Mouse (Mus musculus) gastrocnemius, postnatal 36 days (tissue): Measurements from ENCODE around the gene Adgrg7. TPM values are rescaled to one million over a fixed set of nuclear protein-coding genes. Genes with fewer than 3 reads are reported as not detected.

ENCODE experiments used
- DNase-seq, 2 experiments: peaks; one replicate each; pipeline ENCODE4 v3.0.0; 2022
- intact Hi-C: fragments of 180-260 bp; cut with DNase I; formaldehyde crosslinking; loops from one replicate; pipeline ENCODE4 v1.15.1; 2025
- long read RNA-seq, 2 experiments: library from polyadenylated mRNA; stranded (forward); transcript quantifications; one replicate each; pipeline ENCODE4 v2.0.0; 2021
- total RNA-seq, 2 experiments: library from RNA; stranded (reverse); gene quantifications; 2 replicates each; pipeline ENCODE4 v1.2.3; 2021

The Adgrg7 gene
- not detected for total RNA-seq
- long read RNA-seq, experiment 1 = 0 reads
- long read RNA-seq, experiment 2 = 0 reads

GRCm38 (mm10) chr16:56795481-56796139 lies at the start of gene Adgrg7:
Gene Adgrg7 (minus strand): TSS chr16:56795855.
- no peak for DNase-seq
- intact Hi-C loops = no loop called here

GRCm38 (mm10) chr16:56842988-56843387 lies 47.3 kb upstream of the Adgrg7 start:
- intact Hi-C loops = no loop called here
- no peak for DNase-seq

GRCm38 (mm10) chr16:56833312-56833711 lies 37.7 kb upstream of the Adgrg7 start:
- intact Hi-C loops = no loop called here
- no peak for DNase-seq

- intact Hi-C loops = no loop called here
- DNase-seq = no peak
Observed at GRCm38 (mm10) chr16:56831986-56832385, 36.3 kb upstream of the Adgrg7 start.

GRCm38 (mm10) chr16:56801370-56802109 lies 5.9 kb upstream of the Adgrg7 start:
- no peak for DNase-seq
- intact Hi-C loops = loop anchor here (5.0 kb wide), 1 partner anchor 116 kb away; no protein-coding TSS in a partner anchor

GRCm38 (mm10) chr16:56800946-56801345 lies 5.3 kb upstream of the Adgrg7 start:
- DNase-seq = no peak
- intact Hi-C loops = loop anchor here (5.0 kb wide), 1 partner anchor 116 kb away; no protein-coding TSS in a partner anchor

- intact Hi-C loops = loop anchor here (5.0 kb wide), 1 partner anchor 117 kb away; no protein-coding TSS in a partner anchor
- no peak for DNase-seq
Observed at GRCm38 (mm10) chr16:56800469-56800868, 4.8 kb upstream of the Adgrg7 start.

GRCm38 (mm10) chr16:56799541-56800029 lies 3.9 kb upstream of the Adgrg7 start:
- intact Hi-C loops = loop anchor here (5.0 kb wide), 1 partner anchor 118 kb away; no protein-coding TSS in a partner anchor
- DNase-seq = no peak

GRCm38 (mm10) chr16:56798873-56799272 lies 3.2 kb upstream of the Adgrg7 start:
- DNase-seq = no peak
- intact Hi-C loops = no loop called here

- intact Hi-C loops = no loop called here
Observed at GRCm38 (mm10) chr16:56794383-56795144, 1.1 kb downstream of the Adgrg7 start.

GRCm38 (mm10) chr16:56793778-56794177 lies 1.9 kb downstream of the Adgrg7 start:
- no peak for DNase-seq
- intact Hi-C loops = no loop called here

More at GRCm38 (mm10) chr16:56794383-56795144, 1.1 kb downstream of the Adgrg7 start:
- no peak for DNase-seq

GRCm38 (mm10) chr16:56785943-56786342 lies 9.7 kb downstream of the Adgrg7 start:
- DNase-seq = no peak
- intact Hi-C loops = no loop called here

- intact Hi-C loops = loop anchor here (10.0 kb wide), 2 partner anchors 323 to 393 kb away; partner anchors contain the start of gene Nit2
- DNase-seq = peak in 1 of 2 experiments; percentile 18
Observed at GRCm38 (mm10) chr16:56771163-56772105, 24.2 kb downstream of the Adgrg7 start.

GRCm38 (mm10) chr16:56729060-56729459 lies 66.6 kb downstream of the Adgrg7 start:
- intact Hi-C loops = no loop called here
- DNase-seq = no peak

GRCm38 (mm10) chr16:56724927-56725326 lies 70.7 kb downstream of the Adgrg7 start:
- intact Hi-C loops = no loop called here
- no peak for DNase-seq

- no peak for DNase-seq
- intact Hi-C loops = no loop called here
Observed at GRCm38 (mm10) chr16:56722357-56722756, 73.3 kb downstream of the Adgrg7 start.

- DNase-seq = no peak
- intact Hi-C loops = no loop called here
Observed at GRCm38 (mm10) chr16:56719031-56719430, 76.6 kb downstream of the Adgrg7 start.

- peak; percentile 97 to 99 for DNase-seq
- intact Hi-C loops = no loop called here
Observed at GRCm38 (mm10) chr16:56717224-56718200, 78.1 kb downstream of the Adgrg7 start, which contains the start of gene Tfg. Gene Tfg (minus strand): TSS chr16:56717450.
